Mouse (Mus musculus) kidney, postnatal 10 days (tissue): ENCODE data around the gene Tfap2e.

Experiments used
- DNase-seq: peaks from one replicate; pipeline ENCODE4 v3.0.0; 2021; ENCODE audit warnings: mixed read lengths

The Tfap2e gene

GRCm38 (mm10) chr4:126736001-126736414 is at the start of gene Tfap2e:
TSS of gene Tfap2e (minus strand) at chr4:126736240.
- peak; percentile 71 for DNase-seq

GRCm38 (mm10) chr4:126782996-126783395 is 47.0 kb upstream of the Tfap2e start:
- no peak for DNase-seq

- no peak for DNase-seq
Measured at GRCm38 (mm10) chr4:126782512-126782911, 46.5 kb upstream of the Tfap2e start.

- no peak for DNase-seq
Measured at GRCm38 (mm10) chr4:126781871-126782270, 45.8 kb upstream of the Tfap2e start.

GRCm38 (mm10) chr4:126779826-126780775 is 44.1 kb upstream of the Tfap2e start:
- DNase-seq, result no peak

GRCm38 (mm10) chr4:126779148-126779581 is 43.1 kb upstream of the Tfap2e start:
- no peak for DNase-seq

GRCm38 (mm10) chr4:126775182-126775581 is 39.1 kb upstream of the Tfap2e start:
- DNase-seq, result no peak

GRCm38 (mm10) chr4:126773871-126774270 is 37.8 kb upstream of the Tfap2e start:
- no peak for DNase-seq

GRCm38 (mm10) chr4:126770831-126771230 is 34.8 kb upstream of the Tfap2e start:
- no peak for DNase-seq

- DNase-seq, result no peak
Measured at GRCm38 (mm10) chr4:126769800-126770563, 33.9 kb upstream of the Tfap2e start.

- no peak for DNase-seq
Measured at GRCm38 (mm10) chr4:126763483-126763882, 27.4 kb upstream of the Tfap2e start.

GRCm38 (mm10) chr4:126762586-126763359 is 26.7 kb upstream of the Tfap2e start:
- peak; percentile 48 for DNase-seq

GRCm38 (mm10) chr4:126759435-126759834 is 23.4 kb upstream of the Tfap2e start:
- DNase-seq, result no peak

GRCm38 (mm10) chr4:126758299-126758698 is 22.3 kb upstream of the Tfap2e start:
- no peak for DNase-seq

GRCm38 (mm10) chr4:126756766-126757165 is 20.7 kb upstream of the Tfap2e start:
- DNase-seq, result peak; percentile 62

GRCm38 (mm10) chr4:126754736-126755374 is 18.8 kb upstream of the Tfap2e start:
- no peak for DNase-seq

GRCm38 (mm10) chr4:126754231-126754611 is 18.2 kb upstream of the Tfap2e start:
- DNase-seq, result no peak

- peak; percentile 98 for DNase-seq
Measured at GRCm38 (mm10) chr4:126753268-126754230, 17.5 kb upstream of the Tfap2e start, which contains the start of the genes Ncdn and AU040320. TSS of gene Ncdn (minus strand) at chr4:126753438. TSS of gene AU040320 (plus strand) at chr4:126753544.

GRCm38 (mm10) chr4:126752608-126753141 is 16.6 kb upstream of the Tfap2e start:
- DNase-seq, result peak; percentile 40

- no peak for DNase-seq
Measured at GRCm38 (mm10) chr4:126752024-126752607, 16.1 kb upstream of the Tfap2e start.
